Mouse (Mus musculus): ENCODE data around the gene Avil. TPM values are rescaled to one million over a fixed set of nuclear protein-coding genes. Genes with fewer than 3 reads are reported as not detected.
A peak's percentile ranks its signal among the peaks of the same experiment; 100 is the strongest.
"Not testable (repeated sequence)": the region's sequence is repeated elsewhere in the genome, so short reads cannot be mapped to it uniquely, and the experiment has no call there.

The Avil gene
- polyA plus RNA-seq, 1 experiment from 2014 or later = 0.18 TPM

DNA sequence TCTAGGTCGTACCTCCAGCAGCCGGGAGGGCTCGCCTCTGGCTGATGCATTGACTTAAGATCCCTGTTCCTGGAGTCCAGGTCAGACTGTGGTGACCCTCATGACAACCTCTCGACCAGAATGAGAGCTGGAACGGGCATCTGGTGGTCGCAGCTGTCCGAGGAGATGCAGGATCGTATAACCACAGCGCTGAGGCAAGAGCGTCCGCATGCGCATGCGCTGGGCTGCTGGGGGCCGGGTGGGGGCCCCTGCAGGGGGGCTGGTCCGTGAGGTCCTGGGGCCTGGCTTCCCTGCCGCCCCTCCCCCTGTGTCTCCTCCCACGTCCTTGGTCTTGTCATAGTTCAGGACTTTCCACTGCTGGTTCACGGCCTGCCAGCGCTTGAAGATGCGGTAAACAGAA, 56.0 kb downstream of the Avil start:
- Histone ChIP-seq H3K4me2 (no peak overlapping the region), H3K9me3 (replicated peaks) (no peaks in the 10 kb centered on the region), H3K27me3 (replicated peaks) (peaks cover 100% of the 10 kb centered on the region), H3K4me3 (no peak overlapping the region), H3K36me3 (no peaks in the 10 kb centered on the region; the same call in 1 of the 2 replicates), H3K4me1 (peaks cover 26% of the 10 kb centered on the region), H3K9ac (no peak overlapping the region), H3K27ac (no peak overlapping the region)
- no peak for ATAC-seq
- 74% methylated on average over 20 of the region's 20 CpGs for WGBS (ENCODE audit: insufficient replicate concordance)

DNA sequence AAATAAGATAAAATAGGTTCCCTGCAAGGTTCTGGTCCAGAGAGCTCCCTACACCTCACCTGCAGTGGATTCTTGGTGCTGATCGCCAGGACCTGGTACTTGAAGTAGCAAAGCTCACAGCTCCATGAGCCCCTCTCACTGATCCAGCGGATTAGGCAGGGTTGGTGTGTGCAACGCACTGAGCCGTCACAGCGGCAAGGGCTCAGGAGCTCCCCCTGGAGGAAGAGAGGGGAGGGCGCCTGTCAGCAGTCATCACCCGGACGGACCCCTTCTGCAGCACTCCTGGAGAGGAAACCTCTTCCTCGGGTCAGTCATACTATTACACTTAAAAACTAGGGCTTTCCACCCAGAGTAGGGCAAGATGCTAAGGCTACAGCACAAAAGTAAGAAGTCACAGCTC, 57.7 kb downstream of the Avil start:
- no peak overlapping the region for H3K9ac ChIP-seq
- H3K4me2 ChIP-seq = no peak overlapping the region
- no peaks in the 10 kb centered on the region for H3K9me3 ChIP-seq (replicated peaks)
- no peak overlapping the region for H3K4me3 ChIP-seq
- H3K36me3 ChIP-seq = no peaks in the 10 kb centered on the region; the same call in 1 of the 2 replicates
- H3K4me1 ChIP-seq = peaks cover 34% of the 10 kb centered on the region
- ATAC-seq = 0 out of 2 replicates have a peak, but pooled peaks have one; percentile 14
- H3K27me3 ChIP-seq (replicated peaks) = peaks cover 95% of the 10 kb centered on the region
- no peak overlapping the region for H3K27ac ChIP-seq
- 2% methylated on average over 9 of the region's 9 CpGs for WGBS (ENCODE audit: insufficient replicate concordance)

GRCm38 (mm10) chr10:127058708-127059107, 58.2 kb downstream of the Avil start:
- H3K9ac ChIP-seq = no peak overlapping the region
- H3K4me1 ChIP-seq = peaks cover 36% of the 10 kb centered on the region
- H3K4me3 ChIP-seq = peak overlapping the region; percentile 67; the same call in 1 of the 2 replicates
- no peak for ATAC-seq
- no peak overlapping the region for H3K27ac ChIP-seq
- 12% methylated on average over 8 of the region's 8 CpGs for WGBS (ENCODE audit: insufficient replicate concordance)
- peak overlapping the region; percentile 98 for H3K4me2 ChIP-seq
- H3K36me3 ChIP-seq = no peaks in the 10 kb centered on the region; the same call in 1 of the 2 replicates
- H3K9me3 ChIP-seq (replicated peaks) = no peaks in the 10 kb centered on the region
- H3K27me3 ChIP-seq (replicated peaks) = peaks cover 90% of the 10 kb centered on the region

DNA sequence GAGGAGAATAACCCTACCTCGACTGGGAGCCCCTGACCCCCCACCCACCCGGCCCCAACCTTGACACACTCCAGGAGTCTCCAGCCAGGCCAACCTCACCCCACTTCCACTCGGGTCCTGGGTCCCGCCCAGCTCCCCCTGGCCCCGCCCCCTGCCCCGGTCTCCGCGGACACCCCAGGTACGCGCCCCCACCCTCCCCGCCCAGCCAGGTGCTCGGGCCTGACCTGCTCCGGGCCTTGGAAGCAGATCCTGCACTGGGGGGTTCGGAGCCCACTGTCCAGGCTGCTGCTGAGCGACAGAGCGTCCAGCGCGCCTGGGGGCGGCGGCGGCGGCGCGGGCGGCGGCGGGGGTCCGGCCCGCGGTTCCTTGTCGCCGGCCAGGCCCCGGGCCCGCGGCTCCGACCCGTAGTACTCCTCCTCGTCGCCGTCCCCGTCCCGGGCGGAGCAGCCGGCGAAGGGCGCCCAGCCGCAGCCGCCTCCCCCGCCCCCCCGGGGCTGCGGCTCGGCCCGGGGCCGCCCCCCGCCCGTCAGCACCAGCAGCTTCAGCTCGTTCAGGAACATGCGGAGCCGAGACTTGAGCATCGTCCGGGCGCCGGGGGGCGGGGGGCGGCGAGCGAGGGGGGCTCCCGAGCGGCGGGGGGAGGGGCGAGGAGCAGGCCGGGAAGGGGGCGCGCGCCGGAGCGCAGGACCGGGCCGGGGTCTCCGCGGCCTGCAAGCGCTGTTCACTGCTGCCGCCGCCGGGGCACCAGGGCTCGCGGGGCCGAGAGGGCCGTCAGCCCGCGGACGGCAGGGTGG, 58.9 kb downstream of the Avil start:
- ATAC-seq = no peak
- Histone ChIP-seq H3K4me3 (peak overlapping the region; percentile 67), H3K4me1 (peaks cover 39% of the 10 kb centered on the region), H3K9ac (peak overlapping the region; percentile 64), H3K4me2 (peak overlapping the region; percentile 98), H3K36me3 (no peaks in the 10 kb centered on the region; the same call in 1 of the 2 replicates), H3K27me3 (replicated peaks) (peaks cover 83% of the 10 kb centered on the region), H3K27ac (no peak overlapping the region), H3K9me3 (replicated peaks) (no peaks in the 10 kb centered on the region)
- under 1% methylated on average over 56 of the region's 92 CpGs for WGBS (ENCODE audit: insufficient replicate concordance)

GRCm38 (mm10) chr10:127059968-127060916, 59.7 kb downstream of the Avil start, which contains the start of gene March9:
Gene March9 (minus strand): TSS chr10:127060184.
- Histone ChIP-seq H3K4me1 (peaks cover 48% of the 10 kb centered on the region), H3K36me3 (peaks cover 8% of the 10 kb centered on the region), H3K9ac (peak within 1 kb of the TSS; percentile 64), H3K27ac (no peak within 1 kb of the TSS), H3K4me3 (peak within 1 kb of the TSS; percentile 67), H3K4me2 (peak within 1 kb of the TSS; percentile 98), H3K27me3 (replicated peaks) (peaks cover 74% of the 10 kb centered on the region), H3K9me3 (replicated peaks) (no peaks in the 10 kb centered on the region)
- WGBS (ENCODE audit: insufficient replicate concordance) = 3% methylated on average over 32 of the region's 72 CpGs
- ATAC-seq = no peak

GRCm38 (mm10) chr10:127061085-127061484, 60.6 kb downstream of the Avil start:
- no peak for ATAC-seq
- Histone ChIP-seq H3K36me3 (peaks cover 17% of the 10 kb centered on the region), H3K4me2 (no peak overlapping the region), H3K4me3 (no peak overlapping the region), H3K27me3 (replicated peaks) (peaks cover 66% of the 10 kb centered on the region), H3K4me1 (peaks cover 56% of the 10 kb centered on the region), H3K9me3 (replicated peaks) (no peaks in the 10 kb centered on the region), H3K27ac (no peak overlapping the region), H3K9ac (no peak overlapping the region)
- 44% methylated on average over 5 of the region's 5 CpGs for WGBS (ENCODE audit: insufficient replicate concordance)

GRCm38 (mm10) chr10:127061513-127061912, 61.0 kb downstream of the Avil start:
- ATAC-seq = no peak
- no peak overlapping the region for H3K4me3 ChIP-seq
- peaks cover 21% of the 10 kb centered on the region for H3K36me3 ChIP-seq
- H3K4me1 ChIP-seq = peaks cover 60% of the 10 kb centered on the region
- H3K9ac ChIP-seq = no peak overlapping the region
- no peaks in the 10 kb centered on the region for H3K9me3 ChIP-seq (replicated peaks)
- WGBS (ENCODE audit: insufficient replicate concordance) = 70% methylated on average over 2 of the region's 2 CpGs
- H3K27me3 ChIP-seq (replicated peaks) = peaks cover 62% of the 10 kb centered on the region
- no peak overlapping the region for H3K4me2 ChIP-seq
- no peak overlapping the region for H3K27ac ChIP-seq

DNA sequence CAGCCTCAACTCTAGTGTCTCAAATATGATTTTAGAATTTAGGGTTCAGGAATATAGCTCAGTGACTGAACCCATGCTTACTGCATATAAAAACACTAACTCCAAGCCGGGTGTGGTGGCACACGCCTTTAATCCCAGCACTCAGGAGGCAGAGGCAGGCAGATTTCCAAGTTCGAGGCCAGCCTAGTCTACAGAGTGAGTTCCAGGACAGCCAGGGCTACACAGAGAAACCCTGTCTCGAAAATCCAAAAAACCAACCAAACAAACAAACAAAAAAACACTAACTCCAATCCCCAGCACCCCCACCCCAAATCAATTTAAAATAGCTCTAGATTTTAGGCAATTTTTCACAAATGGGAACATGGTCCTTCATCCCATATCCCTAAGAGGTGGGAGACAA, 61.6 kb downstream of the Avil start:
- peaks cover 27% of the 10 kb centered on the region for H3K36me3 ChIP-seq

GRCm38 (mm10) chr10:127062503-127062902, 62.0 kb downstream of the Avil start:
- 59% methylated on average over 5 of the region's 5 CpGs for WGBS (ENCODE audit: insufficient replicate concordance)
- peak overlapping the region; percentile 93 for H3K4me2 ChIP-seq
- no peak overlapping the region for H3K9ac ChIP-seq
- ATAC-seq = no peak
- H3K4me1 ChIP-seq = peaks cover 66% of the 10 kb centered on the region
- H3K27ac ChIP-seq = no peak overlapping the region
- no peaks in the 10 kb centered on the region for H3K9me3 ChIP-seq (replicated peaks)
- H3K36me3 ChIP-seq = peaks cover 31% of the 10 kb centered on the region
- H3K4me3 ChIP-seq = peak overlapping the region; percentile 80; the same call in 1 of the 2 replicates
- H3K27me3 ChIP-seq (replicated peaks) = peaks cover 52% of the 10 kb centered on the region

More for the DNA sequence above, 61.6 kb downstream of the Avil start:
- not testable (repeated sequence) for H3K9me3 ChIP-seq (replicated peaks); H3K4me3 ChIP-seq; H3K4me2 ChIP-seq; H3K9ac ChIP-seq; H3K27ac ChIP-seq; ATAC-seq
- Histone ChIP-seq H3K4me1 (peaks cover 66% of the 10 kb centered on the region), H3K27me3 (replicated peaks) (peaks cover 56% of the 10 kb centered on the region)
- 69% methylated on average over 4 of the region's 4 CpGs for WGBS (ENCODE audit: insufficient replicate concordance)

DNA sequence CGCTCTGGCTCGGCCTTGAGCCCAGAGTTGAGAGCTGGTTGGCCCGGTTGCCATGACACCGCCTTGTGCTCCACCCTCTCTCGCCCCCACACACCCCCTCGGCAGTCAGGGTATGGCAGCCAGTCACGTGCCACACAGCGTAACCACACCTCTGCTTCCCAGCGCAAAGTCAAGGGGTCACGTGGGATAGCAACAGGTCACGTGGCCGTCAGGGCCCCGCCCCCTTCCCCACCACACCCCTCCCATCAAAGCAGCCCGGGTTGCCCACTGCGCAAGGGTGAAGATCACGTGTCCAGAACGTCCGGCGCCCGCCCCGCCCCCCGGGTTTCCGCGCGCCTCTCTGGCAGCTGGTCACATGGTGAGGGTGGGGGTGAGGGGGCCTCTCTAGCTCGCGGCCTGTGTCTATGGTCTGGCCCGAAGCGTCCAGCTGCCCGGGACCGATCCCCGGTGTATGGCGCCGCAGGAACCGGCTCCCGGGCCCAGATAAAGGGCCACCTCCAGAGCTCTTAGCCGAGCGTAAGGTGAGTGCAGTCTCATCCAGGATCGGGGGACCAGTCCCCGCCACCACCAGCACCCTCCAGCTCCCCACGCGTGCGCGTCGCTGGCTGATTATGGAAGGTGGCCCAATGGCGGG, 62.8 kb downstream of the Avil start, which contains the start of gene Cdk4:
Cdk4 (plus strand) TSS at position 296 of the 634 bp plus-strand sequence.
- WGBS (ENCODE audit: insufficient replicate concordance) = under 1% methylated on average over 46 of the region's 46 CpGs
- peaks cover 68% of the 10 kb centered on the region for H3K4me1 ChIP-seq
- ATAC-seq = peak; percentile 90

More for the DNA sequence above, 62.8 kb downstream of the Avil start, which contains the start of gene Cdk4:
- H3K9me3 ChIP-seq (replicated peaks) = no peaks in the 10 kb centered on the region
- peaks cover 40% of the 10 kb centered on the region for H3K36me3 ChIP-seq
- H3K9ac ChIP-seq = peak within 1 kb of the TSS; percentile 87
- peak within 1 kb of the TSS; percentile 80 for H3K4me3 ChIP-seq
- H3K27me3 ChIP-seq (replicated peaks) = peaks cover 43% of the 10 kb centered on the region
- H3K27ac ChIP-seq = peak within 1 kb of the TSS; percentile 75
- H3K4me2 ChIP-seq = peak within 1 kb of the TSS; percentile 93
